Mouse (Mus musculus) left cerebral cortex, postnatal 10 days (tissue): ENCODE data around the gene Glyr1. TPM values are rescaled to one million over a fixed set of nuclear protein-coding genes. Genes with fewer than 3 reads are reported as not detected.
A peak's percentile ranks its signal among the peaks of the same experiment; 100 is the strongest.

Experiments
- DNase-seq, 2 experiments: peaks; one replicate each; pipeline ENCODE4 v3.0.0; 2021 to 2022; ENCODE audit warnings: low spot score in 2 of 2, mixed read lengths in 1 of 2; ENCODE audit errors: extremely low spot score in 1 of 2
- intact Hi-C: fragments of 180-260 bp; cut with DNase I; formaldehyde crosslinking; loops from one replicate; pipeline ENCODE4 v1.15.1; 2025
- total RNA-seq, 2 experiments: library from RNA; stranded (reverse); gene quantifications; 2 replicates each; pipeline ENCODE4 v1.2.3; 2021

Gene Glyr1
- total RNA-seq, 2 experiments from 2014 or later = 156 to 160 TPM

DNA sequence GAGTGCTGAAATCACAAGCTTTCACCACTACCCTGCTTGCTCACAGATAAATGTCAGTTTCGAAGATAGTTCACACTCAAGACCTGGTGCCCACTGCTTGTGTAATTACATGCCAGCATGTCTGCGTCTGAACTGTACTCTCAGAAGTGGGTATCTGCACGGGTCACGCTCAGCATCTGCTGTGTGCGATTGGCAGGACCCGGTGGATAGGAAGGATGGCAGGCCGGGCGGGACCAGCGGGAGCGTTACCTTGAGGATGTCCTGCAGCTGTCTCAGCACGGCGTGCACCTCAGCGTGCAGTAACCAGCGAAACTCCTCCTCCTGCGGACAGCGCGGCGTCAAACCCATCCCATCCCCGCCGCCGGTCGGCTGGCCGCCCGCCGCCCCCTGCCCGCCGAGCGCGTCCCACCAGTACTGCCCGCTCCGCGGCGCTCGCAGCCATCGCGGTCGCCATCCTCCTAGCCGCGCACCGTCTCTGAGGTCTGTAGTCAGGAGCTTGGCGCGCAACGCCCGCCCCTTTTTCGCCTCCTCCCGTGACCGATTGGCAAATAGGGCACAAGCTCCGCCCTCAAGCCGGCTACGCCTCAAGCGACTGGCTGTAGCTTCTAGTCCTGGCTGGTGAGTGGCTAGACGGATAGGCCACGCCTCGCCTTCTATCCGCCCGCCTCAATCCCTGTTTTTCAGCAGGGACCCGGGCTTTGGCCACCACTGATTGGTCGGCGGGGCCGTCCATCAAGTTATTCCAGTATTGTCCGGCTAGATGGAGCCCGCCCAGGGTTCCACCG, 36.4 kb downstream of the Glyr1 start, which contains the start of gene Rogdi:
TSS of gene Rogdi (minus strand) at position 500 of the 785 bp plus-strand sequence.
- intact Hi-C loops = loop anchor here (5.0 kb wide), 1 partner anchor 51 kb away; the partner anchor contains the start of gene Anks3
- peak; percentile 99 to 100 for DNase-seq

DNA sequence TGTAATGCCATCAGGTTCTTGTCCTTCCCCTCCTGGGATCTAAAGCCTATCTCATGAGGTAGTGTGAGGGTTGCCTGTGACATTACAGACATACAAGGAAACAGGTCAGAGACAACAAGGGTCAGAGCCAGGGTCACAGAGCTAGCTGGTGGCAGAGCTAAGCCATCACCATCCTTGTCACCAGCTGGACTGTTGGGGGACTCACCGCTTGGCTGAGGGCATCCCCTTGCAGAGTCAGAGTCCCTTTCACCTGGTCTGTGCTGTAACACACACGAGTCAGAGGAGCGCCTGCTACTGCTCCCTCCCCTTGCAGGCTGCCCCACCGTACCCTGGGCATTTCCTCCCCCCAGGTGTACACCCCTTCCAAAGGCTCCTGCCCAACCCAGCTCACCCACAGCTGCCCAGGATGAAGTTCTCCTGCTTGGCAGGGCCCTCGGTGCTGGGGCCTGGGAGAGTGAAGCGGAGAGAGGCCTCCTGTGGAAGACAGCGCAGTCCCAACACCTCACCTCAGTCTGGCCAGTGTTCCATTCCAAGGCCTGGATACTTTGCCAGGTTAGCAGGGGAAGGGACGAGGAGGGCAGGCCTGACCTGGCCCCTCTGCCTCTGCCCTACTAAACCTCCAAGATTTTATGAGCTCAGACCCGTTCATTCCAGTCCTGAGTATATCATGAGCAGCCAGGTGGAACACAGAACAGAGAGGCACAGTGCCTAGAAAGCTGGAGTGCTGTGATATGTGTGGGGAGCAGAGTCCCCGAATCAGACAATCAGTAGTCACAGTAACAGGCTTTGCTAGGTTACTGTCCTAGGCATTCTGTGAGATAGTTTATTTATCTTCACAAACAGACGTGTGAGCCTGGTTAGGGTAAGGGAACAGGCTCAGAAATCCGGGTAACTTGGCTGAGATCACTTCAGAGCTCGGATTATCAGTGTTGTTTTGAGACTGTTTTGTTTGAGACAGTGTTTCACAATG, 37.3 kb downstream of the Glyr1 start:
- intact Hi-C loops = loop anchor here (5.0 kb wide), 1 partner anchor 50 kb away; the partner anchor contains the start of gene Anks3
- DNase-seq = no peak

DNA sequence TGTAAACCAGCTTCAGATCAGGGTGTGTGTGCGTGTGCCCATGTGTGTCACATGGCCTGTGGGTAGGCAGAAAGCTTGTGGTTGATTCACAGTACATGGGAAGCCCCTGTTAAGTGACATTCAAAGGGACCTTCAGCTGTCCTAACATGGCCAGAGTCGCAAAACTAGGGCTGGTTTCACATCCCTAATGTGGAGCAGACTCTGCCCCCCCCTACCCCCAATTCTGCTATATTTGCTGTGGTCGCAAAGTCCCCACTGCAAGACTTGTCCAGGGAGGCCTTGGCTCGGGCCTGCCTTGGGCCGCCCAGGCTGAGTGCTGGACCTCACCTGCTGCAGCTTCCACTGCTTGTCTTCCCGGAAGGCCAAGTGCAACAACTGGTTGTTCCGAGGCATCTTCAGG, 38.4 kb downstream of the Glyr1 start:
- intact Hi-C loops = loop anchor here (5.0 kb wide), 1 partner anchor 49 kb away; the partner anchor contains the start of gene Anks3
- no peak for DNase-seq

DNA sequence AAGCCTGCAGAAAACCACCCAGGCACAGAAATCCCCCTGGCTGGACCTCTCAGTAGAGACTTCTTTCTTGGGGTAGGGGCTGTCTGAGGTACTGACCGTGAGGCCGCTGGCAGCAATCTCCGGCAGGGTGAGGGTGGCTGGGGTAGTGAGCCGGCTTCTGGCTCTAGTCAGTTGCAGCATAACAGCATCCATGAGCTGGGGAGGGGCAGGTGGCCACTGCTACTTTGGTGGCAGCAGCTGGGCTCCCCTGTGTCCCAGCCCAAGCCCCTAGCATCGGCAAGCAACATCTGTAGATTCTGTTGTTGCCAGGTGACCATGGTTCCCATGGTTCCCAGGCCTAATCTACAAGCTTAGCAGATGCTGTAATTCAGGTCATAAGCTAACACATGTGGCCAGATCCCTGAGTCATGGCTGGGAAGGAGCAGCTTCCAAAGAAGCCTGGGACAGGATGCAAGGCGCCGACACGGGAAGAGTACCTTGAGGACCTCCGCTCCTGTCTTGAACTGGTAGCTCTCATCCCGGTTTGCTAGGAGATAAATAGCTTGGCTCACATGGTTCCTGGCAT, 39.2 kb downstream of the Glyr1 start:
- no peak for DNase-seq
- intact Hi-C loops = loop anchor here (5.0 kb wide), 1 partner anchor 48 kb away; the partner anchor contains the start of gene Anks3

DNA sequence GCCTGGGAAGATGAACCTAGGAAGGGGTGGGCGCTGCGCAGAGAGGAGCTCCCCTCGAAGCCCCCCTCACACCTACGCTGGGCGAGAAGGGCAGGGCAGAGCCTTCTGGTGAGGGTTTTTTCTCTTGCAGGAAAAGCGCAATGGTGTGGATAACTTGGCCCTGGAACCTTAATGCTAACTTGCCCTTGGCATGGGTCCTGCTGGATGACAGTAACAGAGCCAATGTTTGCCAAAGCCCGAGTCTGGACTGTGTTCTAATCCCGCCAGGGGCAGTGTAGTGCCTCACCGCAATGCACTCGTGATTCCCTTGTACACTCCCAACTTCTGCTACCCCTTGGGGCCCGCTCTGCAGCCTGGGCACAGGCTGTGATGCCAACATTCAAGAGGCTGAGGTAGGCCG, 41.6 kb downstream of the Glyr1 start:
- intact Hi-C loops = no loop called here
- no peak for DNase-seq

DNA sequence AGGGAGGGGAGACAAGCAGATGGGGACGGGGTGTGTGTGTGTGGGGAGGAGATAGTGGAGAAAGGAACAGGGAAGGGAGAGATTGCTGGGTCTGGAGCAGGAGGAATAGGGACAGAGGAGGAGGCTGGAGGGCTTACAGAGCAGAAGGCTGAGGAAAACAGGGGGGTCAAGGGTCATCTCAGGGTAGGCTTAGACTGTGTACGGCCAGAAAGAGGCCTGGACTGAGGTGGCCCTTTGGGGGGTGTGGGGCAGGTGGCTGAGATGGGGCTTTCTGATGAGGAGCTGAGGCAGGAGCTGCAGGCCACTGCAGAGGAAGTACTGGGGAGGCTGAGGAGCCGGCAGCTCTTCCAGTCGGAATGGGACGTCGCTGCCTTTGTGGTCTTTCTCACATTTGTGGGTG, 42.2 kb downstream of the Glyr1 start:
- DNase-seq = no peak
- intact Hi-C loops = no loop called here

DNA sequence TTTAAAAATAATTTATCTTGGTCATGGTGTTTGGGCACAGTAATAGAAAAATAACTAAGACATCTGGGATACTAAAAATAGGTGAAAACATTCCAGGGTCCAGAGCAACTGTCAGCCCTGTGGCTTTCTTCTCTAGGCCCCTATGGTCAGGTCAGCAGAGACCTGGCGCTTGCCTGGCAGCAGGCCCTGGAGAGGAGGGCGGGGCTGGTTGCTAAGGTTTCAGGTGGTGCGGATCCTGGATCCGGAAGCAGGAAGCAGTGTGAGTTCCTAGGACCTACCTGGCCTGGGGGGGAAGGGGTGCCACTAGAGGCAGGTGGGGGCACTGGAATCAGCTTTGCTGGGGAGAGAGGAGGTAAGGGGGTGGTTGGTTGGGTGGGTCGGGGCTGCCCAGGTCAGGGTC, 42.6 kb downstream of the Glyr1 start, which contains the start of gene Smim22:
TSS of gene Smim22 (plus strand) at position 222 of the 400 bp plus-strand sequence.
- intact Hi-C loops = no loop called here
- DNase-seq = no peak

DNA sequence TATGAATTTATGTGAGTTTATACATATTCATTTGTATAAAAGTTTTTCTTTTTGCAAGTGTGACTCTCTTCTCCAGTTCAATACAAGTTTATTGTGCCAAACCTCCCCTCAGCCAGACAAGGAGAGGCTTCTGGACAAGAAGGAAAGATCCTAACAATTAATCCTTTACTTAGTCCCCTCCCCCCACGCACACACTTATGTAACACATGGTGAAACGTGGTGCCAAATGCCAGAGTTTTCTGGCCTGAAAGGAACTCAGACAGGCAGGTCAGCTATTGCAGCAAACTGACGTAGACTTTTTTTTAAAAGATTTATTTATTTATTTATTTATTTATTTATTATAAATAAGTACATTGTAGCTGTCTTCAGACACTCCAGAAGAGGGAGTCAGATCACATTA, 49.1 kb downstream of the Glyr1 start:
- intact Hi-C loops = no loop called here
- DNase-seq = no peak

DNA sequence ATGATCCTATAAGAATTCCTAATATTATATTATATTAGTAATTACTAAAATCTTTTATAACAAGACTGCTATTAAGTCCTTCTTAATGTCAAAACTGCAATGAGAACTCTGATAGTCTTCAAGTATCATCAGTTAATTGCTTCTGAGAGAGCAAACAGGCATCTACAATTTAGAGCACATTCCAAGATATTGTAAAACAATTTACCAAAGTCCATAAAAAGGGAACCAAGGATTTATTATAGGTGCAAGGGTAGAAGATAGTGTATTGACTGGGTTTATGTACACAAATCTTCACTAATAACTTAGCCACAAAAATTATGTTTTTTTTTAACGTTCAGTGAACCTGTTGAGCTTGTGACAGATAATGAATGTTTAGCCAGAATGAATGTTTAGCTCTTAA, 50.7 kb downstream of the Glyr1 start:
- intact Hi-C loops = no loop called here

DNA sequence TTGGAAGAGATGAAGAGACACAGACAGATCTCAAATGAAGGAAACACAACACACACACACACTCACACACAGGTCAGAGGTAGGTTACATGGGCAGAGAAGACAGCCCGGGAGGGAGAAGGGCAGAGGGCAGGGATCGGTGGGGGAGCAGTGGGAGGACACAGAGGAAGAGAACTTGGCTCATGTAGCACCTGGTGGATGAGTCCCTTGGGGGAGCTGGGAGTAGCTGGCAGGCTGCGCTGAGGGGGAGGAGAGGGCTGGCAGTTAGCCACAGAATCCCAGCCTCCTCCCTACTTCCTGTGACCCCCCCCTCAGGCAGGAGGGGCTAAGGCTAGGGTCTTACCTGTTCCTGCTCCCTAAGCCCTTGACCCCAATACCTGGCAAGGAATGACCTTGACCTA, 52.1 kb downstream of the Glyr1 start, which contains the start of gene Sept12:
TSS of gene Sept12 (minus strand) at position 300 of the 400 bp plus-strand sequence.
- no peak for DNase-seq
- intact Hi-C loops = no loop called here

More for the DNA sequence above, 50.7 kb downstream of the Glyr1 start:
- no peak for DNase-seq

DNA sequence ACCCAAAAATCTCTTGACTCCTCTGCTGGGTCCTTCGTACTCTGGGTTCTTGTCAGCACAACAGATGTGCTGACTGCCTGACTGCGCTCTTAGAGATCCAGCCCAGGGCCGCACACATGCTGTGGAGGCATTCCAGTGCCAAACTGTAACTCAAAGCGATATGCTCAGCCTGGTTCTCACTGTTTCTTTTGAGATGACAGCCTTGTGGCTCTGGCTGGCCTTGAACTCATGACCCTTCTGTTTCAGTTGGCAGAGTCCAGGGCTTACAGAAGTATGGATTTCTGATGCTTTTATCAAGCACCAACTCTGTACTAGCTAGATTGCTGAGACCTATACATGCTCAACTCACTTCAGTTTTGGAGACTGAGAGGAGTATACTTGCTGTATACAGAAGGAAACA, 56.4 kb downstream of the Glyr1 start:
- intact Hi-C loops = no loop called here
- no peak for DNase-seq

DNA sequence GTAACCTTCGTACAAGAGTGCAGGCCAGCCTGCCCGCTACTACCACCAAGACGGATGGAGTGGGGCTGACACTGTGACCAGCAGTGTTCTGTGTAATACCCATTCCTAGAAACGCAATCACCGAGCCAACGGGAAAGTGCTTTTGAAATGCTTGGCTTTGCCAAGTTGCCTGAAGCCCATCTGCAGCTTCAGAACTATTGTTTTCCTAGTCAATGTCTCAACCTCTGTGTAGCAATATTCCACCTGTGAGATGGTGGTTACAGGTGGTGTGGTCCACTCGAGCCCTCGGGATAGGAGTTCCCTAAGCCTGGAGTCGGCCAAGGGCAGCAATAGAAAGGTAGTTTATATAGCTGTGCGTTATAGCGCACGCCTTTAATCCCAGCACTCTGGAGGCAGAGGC, 64.9 kb downstream of the Glyr1 start:
- DNase-seq = no peak
- intact Hi-C loops = no loop called here

DNA sequence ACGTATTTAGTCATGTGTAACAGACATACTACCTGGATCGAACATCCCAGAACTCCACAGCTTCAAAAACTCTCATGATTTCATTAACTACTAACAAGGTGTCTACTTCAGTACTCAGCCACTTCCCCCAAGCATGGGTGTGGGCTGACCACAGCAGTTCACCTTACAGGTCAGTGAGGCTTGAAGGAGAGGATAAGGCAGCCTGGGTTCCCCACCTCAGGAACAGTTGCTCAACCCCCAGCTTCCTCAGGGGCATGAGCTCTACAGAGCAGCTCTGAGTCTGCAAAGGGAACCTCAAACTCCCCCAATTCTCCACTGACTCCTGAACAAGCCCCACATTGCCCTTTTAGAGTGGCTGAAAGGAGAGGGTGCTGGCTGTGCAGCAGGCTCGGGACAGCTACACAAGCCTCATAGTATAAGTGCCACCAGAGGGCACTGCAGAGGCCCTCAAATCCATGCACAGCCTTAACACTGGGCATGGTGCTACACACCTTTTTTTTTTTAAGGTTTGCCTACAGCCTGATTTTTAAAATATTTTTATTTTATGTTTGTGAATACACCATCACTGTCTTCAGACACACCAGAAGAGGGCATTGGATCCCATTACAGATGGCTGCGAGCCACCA, 69.8 kb downstream of the Glyr1 start:
- intact Hi-C loops = loop anchor here (5.0 kb wide), 1 partner anchor 167 kb away; the partner anchor contains the start of gene Sec14l5
- DNase-seq = no peak

DNA sequence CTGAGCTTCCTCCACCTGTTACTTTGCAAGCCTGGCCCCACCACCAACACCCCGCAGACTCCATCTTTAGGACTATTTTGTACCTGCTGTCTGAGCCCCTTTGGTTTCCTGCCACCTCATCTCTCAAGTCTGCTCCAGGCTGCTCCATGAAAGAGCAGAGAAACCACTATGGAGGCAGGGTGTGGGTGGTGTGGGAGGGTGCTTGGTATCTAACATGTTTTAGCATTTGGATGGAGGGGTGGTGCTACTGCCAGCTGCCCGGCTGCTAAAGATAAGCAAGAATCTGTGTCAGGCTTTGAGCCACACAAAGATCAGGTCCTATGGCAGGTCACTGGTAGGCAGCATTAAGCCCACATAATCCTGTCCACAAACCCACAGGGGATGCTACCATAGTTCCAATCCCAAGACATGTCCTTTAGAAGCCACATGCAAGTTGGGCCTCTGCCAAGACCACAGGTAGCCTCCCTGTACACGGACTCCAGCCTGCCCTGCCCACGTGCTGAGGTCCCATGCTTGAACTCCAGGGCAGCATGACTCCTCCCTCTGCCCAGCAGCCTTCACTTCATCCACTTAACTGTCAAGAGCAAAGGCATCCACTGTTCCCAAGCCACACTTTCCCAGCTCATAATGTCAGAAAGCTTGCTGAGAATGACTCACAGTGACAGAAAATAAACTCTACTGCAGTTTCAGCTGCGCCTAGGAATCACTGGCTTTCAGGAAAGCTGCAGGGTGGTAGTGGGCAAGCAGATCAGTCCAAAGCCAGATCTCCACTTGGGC, 71.2 kb downstream of the Glyr1 start:
- peak in 1 of 2 experiments; percentile 50 for DNase-seq
- intact Hi-C loops = loop anchor here (5.0 kb wide), 1 partner anchor 169 kb away; the partner anchor contains the start of gene Sec14l5

DNA sequence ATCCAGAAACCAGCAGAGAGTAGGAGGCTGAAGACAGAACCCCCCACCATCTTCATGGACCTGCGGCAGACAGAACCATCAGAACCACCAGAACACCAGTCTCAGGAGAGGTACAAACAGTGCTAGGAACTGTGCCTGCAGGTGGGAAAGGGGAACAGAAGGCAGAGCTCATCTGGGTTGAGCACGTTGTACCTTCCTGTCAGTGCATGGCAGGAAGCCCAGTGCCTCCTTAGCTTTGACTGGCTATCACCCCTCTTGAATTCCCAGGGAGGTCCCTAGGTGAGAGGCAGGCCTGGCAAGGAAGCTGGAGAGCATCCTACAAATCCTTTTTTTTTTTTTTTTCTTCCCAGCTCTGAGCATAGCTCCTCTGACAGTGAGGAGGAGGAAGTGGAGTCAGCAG, 73.5 kb downstream of the Glyr1 start:
- intact Hi-C loops = loop anchor here (5.0 kb wide), 1 partner anchor 171 kb away; the partner anchor contains the start of gene Sec14l5
- DNase-seq = no peak

DNA sequence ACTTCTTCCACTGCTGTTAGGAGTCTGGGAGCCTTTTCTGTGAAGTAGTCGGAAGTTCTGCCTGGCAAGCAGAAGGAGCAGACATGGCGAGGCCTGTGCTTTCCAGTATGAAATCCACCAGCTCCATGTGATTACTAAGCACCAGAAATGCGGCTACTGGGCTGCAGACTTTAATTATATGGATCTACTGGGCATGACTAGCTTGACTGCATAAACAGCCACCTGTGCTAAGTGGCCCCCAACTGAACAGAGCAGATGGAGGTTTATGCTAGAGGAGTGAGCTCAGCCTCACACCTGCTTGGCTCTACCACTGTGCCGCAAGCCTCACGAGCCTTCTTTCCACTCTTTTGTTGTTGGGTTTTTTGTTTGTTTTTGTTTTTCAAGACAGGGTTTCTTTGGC, 75.1 kb downstream of the Glyr1 start:
- intact Hi-C loops = no loop called here
- no peak for DNase-seq

DNA sequence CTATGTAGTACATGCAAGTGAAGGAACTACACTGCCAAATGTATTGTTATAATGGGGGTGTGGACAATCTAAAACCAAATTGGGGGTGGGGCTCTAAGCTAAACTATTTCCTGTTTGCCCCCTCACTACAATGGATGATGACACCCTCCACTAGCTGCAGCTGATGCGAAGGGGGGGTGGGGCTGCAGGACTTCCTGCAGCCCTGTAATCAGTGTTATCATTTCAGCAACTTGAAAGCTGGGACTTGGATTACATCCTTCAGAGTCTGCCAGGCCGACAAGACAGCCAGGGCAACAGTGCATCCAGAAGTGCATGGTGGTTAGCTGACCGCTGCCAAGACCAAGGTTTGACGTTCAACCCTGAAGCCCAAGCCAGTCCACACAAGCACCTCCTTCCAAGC, 78.0 kb downstream of the Glyr1 start:
- intact Hi-C loops = no loop called here
- peak in 1 of 2 experiments; percentile 66 for DNase-seq
